Mouse (Mus musculus) adrenal gland, adult (tissue): Measurements from ENCODE around the gene Capn1.

ENCODE experiments used
- DNase-seq, 2 experiments: peaks; one replicate each; pipeline ENCODE4 v3.0.0; 2022 to 2023; ENCODE audit warnings: low spot score in 1 of 2; ENCODE audit not compliant: inconsistent age in 2 of 2

Capn1 gene

GRCm38 (mm10) chr19:6015511-6016315 lies at the start of gene Capn1:
Gene Capn1, minus strand, starts transcription at chr19:6015897.
- DNase-seq, result peak; percentile 80 to 93

DNA sequence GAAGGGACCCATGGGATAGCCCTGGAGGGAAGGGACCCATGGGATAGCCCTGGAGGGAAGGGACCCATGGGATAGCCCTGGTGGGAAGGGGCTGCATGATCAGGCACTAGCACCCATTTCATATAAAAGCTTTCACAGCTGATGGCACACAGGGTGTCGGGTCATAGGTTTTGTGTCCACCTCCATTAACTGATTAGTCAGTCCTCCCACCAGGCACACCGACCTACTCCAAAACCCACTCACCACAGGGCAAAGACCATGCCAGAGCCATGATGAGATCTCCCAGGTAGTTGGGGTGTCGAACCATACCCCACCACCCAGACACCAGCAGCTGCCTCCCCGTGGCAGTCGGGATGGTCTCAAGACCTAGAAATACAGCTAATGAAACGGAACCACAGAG lies 47.4 kb upstream of the Capn1 start:
- DNase-seq, result no peak

- no peak for DNase-seq
These were observed 46.7 kb upstream of the Capn1 start for GRCm38 (mm10) chr19:6062418-6062817.

DNA sequence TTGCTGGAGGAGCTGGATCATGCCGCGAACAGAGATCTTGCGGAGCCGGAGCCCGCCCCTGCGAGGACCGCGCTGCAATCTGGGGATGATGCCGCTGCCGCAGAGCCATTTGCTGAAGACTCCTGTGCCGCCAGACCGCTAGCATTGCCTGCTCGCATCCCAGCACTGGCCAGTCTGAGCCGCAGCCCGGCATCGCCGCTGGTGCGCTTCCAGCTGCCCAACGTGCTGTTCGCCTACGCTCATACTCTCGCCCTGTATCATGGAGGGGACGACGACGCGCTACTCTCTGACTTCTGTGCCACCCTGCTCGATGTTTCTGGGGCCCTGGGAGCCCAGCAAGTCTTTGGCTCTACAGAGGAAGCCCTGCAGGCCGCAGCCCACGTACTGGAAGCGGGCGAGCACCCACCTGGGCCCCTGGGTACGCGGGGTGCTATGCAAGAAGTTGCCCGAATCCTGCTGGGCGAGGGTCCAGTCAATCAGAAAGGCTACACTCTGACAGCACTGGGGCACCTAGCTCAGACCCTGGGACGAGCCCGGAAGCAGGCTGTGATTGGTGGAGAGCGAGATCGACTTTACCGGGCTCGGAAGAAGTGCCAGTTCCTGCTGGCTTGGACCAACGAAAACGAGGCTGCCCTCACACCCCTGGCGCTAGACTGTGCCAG lies 46.1 kb upstream of the Capn1 start:
- DNase-seq, result peak in 1 of 2 experiments; percentile 80

DNA sequence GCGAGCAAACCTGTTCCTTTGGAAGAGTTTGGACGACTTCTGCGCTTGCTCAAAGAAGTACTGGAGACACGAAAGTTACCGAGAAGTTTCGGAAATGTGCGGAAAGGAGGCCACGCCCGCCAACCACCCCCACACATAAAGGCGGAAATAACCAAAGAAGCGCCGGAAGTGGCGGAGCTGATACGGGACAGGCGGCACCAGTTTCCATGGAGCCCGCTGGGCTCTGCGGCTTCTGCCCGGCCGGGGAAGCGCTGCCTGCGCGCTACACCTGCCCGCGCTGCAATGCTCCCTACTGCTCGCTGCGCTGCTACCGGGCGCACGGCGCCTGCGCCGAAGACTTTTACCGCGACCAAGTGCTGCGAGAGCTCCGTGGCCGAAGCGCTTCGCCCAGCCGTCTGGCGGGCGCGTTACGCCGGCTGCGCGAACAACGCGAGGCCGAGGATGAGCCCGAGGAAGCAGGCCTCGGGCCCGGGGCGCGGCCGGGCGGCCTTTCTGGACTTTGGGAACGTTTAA lies 45.4 kb upstream of the Capn1 start, which contains the start of gene Znhit2:
TSS of gene Znhit2 (plus strand) at position 172 of the 513 bp plus-strand sequence.
- DNase-seq, result peak; percentile 96 to 98

- no peak for DNase-seq
These were observed 43.3 kb upstream of the Capn1 start for GRCm38 (mm10) chr19:6058966-6059365.

- peak in 1 of 2 experiments; percentile 62 for DNase-seq
These were observed 42.8 kb upstream of the Capn1 start for GRCm38 (mm10) chr19:6058513-6058912.

DNA sequence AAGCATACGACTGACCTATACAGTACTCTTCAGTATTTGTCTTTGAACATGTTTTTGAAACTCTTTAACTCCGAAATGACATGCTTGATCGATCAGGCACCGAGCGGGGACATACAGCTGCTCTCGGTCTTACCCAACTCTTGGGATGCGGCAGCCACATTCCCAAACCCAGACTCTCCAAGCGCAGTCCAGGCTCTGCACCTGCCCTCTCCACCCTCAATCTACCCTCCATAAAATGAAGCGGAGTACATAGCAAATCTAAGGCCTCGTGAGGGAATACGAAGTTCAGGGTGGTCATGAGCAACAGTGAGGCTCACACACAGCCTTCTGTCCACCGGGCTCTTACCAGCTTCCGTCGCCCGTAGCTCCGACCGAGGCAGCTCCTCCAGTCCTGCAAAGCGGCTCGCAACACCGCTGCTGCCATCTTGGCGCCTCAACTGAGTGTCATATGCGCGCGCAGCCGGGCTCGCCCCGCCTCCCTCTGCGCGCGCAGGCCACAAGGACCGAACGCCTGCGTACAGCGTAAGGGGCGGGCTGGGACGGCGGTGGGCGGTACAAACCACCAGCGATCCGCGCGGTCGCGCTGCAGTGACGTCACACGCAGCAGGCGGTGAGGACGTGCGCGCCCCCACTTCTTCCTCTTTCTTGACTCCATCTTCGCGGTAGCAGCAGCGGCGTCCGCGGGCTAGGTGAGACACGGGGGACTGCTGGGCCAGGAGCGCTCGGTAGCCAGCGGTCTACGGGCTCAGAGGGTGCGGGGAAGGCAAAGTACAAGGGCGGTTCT lies 41.8 kb upstream of the Capn1 start, which contains the start of the genes Mrpl49 and Fau:
TSS of gene Mrpl49 (minus strand) at position 473 of the 784 bp plus-strand sequence.
TSS of gene Fau (plus strand) at position 532 of the 784 bp plus-strand sequence.
- peak; percentile 99 to 100 for DNase-seq

GRCm38 (mm10) chr19:6056696-6057095 lies 41.0 kb upstream of the Capn1 start:
- DNase-seq, result no peak

- peak in 1 of 2 experiments; percentile 40 for DNase-seq
These were observed 38.6 kb upstream of the Capn1 start for GRCm38 (mm10) chr19:6054296-6054695.

DNA sequence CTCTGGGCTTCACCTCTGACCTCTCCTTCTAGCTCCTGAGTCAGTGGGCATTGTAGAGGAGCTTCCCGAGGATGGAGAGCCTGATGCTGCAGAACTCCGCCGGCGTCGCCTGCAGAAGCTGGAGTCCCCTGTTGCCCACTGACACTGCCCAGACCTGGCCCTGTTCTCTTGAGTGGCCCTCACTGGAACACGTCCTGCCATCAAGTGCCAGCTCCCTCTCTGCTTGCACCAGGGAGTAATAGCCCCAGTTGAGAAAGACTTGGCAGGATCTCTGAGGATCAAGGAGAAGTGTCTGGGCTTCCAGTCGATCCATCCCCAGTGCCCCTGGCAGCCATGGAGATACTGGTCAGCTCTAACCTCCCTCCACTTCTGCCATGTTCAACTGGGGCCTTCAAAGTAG lies 36.8 kb upstream of the Capn1 start:
- peak in 1 of 2 experiments; percentile 72 for DNase-seq

DNA sequence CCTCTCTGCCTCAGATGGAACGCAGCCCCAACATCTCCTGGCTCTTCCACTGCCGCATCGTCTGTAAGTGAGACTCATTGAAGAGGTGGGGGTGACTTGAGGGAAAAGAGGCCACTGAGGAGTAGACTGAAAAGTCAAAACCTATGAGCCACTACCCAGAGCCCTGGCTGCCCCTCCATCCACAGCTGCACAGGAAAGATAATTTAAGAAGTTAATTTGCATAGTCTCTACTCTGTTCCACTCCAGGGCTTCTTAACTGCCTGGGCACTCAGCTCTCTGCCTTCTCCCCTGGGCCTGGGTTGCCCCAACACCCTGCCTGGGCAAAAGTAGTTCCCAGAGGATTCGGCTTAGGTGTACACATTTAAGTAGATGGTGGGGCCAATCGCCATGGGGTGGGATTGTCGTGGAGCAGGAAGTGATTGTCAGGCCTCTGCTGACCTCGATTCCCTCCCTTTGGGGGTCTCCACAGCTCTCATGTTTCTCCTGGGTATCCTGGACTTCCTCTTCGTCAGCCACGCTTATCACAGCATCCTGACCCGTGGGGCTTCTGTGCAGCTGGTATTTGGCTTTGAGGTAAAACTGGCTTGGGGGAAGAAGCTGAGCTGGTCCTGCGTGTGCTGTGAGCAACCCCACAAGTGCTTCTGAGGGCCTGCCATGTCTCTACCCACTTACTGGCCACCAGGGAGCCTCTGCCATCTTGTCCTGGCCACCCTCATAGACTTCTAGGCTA lies 33.1 kb upstream of the Capn1 start:
- DNase-seq, result peak in 1 of 2 experiments; percentile 39

- DNase-seq, result peak in 1 of 2 experiments; percentile 65
These were observed 32.1 kb upstream of the Capn1 start for GRCm38 (mm10) chr19:6047899-6048166.

- peak in 1 of 2 experiments; percentile 68 for DNase-seq
These were observed 31.6 kb upstream of the Capn1 start for GRCm38 (mm10) chr19:6047154-6047898.

GRCm38 (mm10) chr19:6046294-6047153 lies 30.8 kb upstream of the Capn1 start, which contains the start of gene Syvn1:
Gene Syvn1, plus strand, starts transcription at chr19:6046576.
- DNase-seq, result peak; percentile 93 to 97

- DNase-seq, result peak in 1 of 2 experiments; percentile 54
These were observed 29.9 kb upstream of the Capn1 start for GRCm38 (mm10) chr19:6045366-6046293.

DNA sequence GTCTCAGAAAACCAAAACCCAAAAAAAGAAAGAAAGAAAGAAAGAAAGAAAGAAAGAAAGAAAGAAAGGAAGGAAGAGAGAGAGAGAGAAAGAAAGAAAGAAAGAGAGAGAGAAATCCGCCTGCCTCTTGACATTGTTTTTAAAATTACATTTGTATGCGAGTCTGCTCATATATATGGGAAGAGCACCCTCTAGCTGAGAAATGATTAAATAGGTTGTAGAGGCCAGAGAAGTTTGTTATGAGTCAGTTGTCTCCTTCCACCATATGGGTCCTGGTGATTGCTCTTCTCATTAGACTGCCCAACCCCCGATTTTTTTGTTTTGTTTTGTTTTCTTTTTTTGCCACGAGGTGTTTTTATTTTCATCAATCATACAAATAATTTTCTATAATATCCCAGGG lies 28.4 kb upstream of the Capn1 start:
- DNase-seq, result peak in 1 of 2 experiments; percentile 41

DNA sequence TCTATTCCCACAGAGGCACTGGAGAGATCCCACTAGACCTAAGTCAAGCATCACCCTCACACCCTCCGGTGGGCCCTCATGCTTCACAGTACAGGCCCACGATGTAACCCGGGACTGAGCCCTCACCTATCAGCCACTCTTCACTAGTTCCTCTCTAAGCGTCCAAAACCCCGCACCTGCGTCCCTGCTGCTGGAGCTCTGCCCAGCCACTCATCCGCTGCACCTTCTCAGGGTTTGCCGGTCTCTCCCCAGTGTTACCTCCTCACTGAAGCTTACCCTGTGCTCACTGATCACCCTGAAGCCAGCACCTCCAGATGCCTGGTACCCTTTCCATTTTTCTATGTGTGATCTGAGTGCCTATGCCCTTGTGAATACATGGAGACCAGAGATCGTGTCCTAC lies 26.6 kb upstream of the Capn1 start:
- peak in 1 of 2 experiments; percentile 24 for DNase-seq
